Mouse (Mus musculus) stomach, embryonic 16.5 days (tissue): ENCODE data around the gene Slc6a5. TPM values are rescaled to one million over a fixed set of nuclear protein-coding genes. Genes with fewer than 3 reads are reported as not detected.

Experiments used
- ATAC-seq: fragments of 200-750 bp; cut with Nextera tagmentation; 2 replicates; pipeline ENCODE4 v1.8.0; 2017; ENCODE audit warnings: moderate number of reproducible peaks, moderate TSS enrichment; ENCODE audit not compliant: insufficient read depth, low FRiP score
- H3K27ac ChIP-seq: fragments of 300-500 bp; sonication (generic); 2 replicates; pipeline ENCODE4 v1.5.1; 2014; ENCODE audit warnings: low read length
- H3K27me3 ChIP-seq: fragments of 300-500 bp; sonication (generic); 2 replicates; pipeline ENCODE4 v1.6.1; 2014; ENCODE audit warnings: low read length, control low read depth, mixed read lengths; ENCODE audit not compliant: control insufficient read depth, insufficient read depth
- H3K36me3 ChIP-seq: fragments of 300-500 bp; sonication (generic); 2 replicates; pipeline ENCODE4 v1.6.1; 2014; ENCODE audit warnings: low read length; ENCODE audit not compliant: control insufficient read depth, insufficient read depth
- H3K4me1 ChIP-seq: fragments of 300-500 bp; sonication (generic); 2 replicates; pipeline ENCODE4 v1.6.1; 2014; ENCODE audit warnings: low read length, control low read depth, mixed read lengths; ENCODE audit not compliant: control insufficient read depth, insufficient read depth
- H3K4me2 ChIP-seq: fragments of 300-500 bp; sonication (generic); 2 replicates; pipeline ENCODE4 v1.6.1; 2014; ENCODE audit warnings: low read depth, low read length, mixed read lengths
- H3K4me3 ChIP-seq: fragments of 300-500 bp; sonication (generic); replicated peaks from 2 replicates; pipeline ENCODE4 v1.5.1; 2014; ENCODE audit warnings: mild to moderate bottlenecking, low read length
- H3K9ac ChIP-seq: fragments of 300-500 bp; sonication (generic); 2 replicates; pipeline ENCODE4 v1.6.1; 2014; ENCODE audit warnings: low read length
- H3K9me3 ChIP-seq: fragments of 300-500 bp; sonication (generic); replicated peaks from 2 replicates; pipeline ENCODE4 v1.6.1; 2016; ENCODE audit warnings: low read length, control low read depth; ENCODE audit not compliant: control insufficient read depth
- WGBS: fragments of 180-500 bp; shearing (Covaris S2); extraction: QIAGEN DNeasy Blood & Tissue Kit; methylation state at CpG from one replicate; pipeline ENCODE4 v1.1.7; 2014; 5-methylcytosine and 5-hydroxymethylcytosine counted together
- polyA plus RNA-seq: library from polyadenylated mRNA; unstranded; fragments of >200 nt; fragmentation: Nextera tagmentation; extraction: Ambion mirVana; gene quantifications from 2 replicates; pipeline ENCODE4 v1.2.1, GENCODE M21; 2015

Slc6a5 gene
- polyA plus RNA-seq, 1 experiment from 2014 or later: not detected

- H3K4me1 ChIP-seq: no peaks in the 10 kb centered on the region
- H3K9ac ChIP-seq: no peak overlapping the region
- no peaks in the 10 kb centered on the region for H3K9me3 ChIP-seq
- peaks cover 97% of the 10 kb centered on the region for H3K27me3 ChIP-seq
- H3K4me2 ChIP-seq: no peak overlapping the region
- H3K36me3 ChIP-seq: no peaks in the 10 kb centered on the region
- 2% methylated on average over 16 of the region's 16 CpGs for WGBS
- ATAC-seq: no peak
- H3K4me3 ChIP-seq: no peak overlapping the region
- H3K27ac ChIP-seq: no peak overlapping the region
These were observed 415 bp downstream of the Slc6a5 start for GRCm38 (mm10) chr7:49910361-49910760.

DNA sequence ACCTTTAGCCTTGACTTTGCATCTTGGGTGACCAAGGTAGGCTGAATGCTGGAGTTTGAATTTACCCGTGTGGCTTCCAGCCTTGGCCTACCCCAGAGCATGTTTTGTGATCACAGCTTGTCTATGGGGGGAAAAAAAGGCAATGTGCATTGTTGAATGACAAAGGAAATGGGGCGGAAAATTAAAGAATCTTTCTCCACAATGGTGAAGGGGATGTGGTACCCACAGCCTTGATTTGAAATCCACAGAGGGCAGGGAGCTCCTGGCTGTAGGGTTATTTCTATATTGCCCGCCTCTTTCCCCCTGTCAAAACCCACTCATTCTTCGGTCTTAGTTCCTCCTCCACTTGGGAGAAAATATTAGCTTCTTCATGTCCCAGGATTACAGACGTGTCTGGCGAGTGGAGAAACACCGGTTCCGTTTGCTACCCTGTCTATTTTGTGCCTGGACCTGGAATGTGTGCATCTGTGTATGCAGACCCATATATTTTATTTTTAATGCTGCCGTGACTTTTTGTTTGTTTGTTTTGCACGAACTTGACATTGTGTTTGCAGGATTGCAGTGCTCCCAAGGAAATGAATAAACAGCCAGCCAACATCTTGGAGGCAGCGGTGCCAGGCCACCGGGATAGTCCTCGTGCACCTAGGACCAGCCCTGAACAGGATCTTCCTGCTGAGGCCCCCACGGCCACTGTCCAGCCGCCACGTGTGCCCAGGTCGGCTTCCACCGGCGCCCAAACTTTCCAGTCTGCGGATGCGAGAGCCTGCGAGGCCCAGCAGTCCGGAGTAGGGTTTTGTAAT is 1.4 kb downstream of the Slc6a5 start:
- no peaks in the 10 kb centered on the region for H3K4me1 ChIP-seq
- no peaks in the 10 kb centered on the region for H3K36me3 ChIP-seq
- WGBS: 6% methylated on average over 23 of the region's 23 CpGs
- no peak overlapping the region for H3K4me2 ChIP-seq
- ATAC-seq: no peak
- no peak overlapping the region for H3K4me3 ChIP-seq
- no peak overlapping the region for H3K9ac ChIP-seq
- H3K27me3 ChIP-seq: peaks cover 97% of the 10 kb centered on the region
- no peak overlapping the region for H3K27ac ChIP-seq
- no peaks in the 10 kb centered on the region for H3K9me3 ChIP-seq

DNA sequence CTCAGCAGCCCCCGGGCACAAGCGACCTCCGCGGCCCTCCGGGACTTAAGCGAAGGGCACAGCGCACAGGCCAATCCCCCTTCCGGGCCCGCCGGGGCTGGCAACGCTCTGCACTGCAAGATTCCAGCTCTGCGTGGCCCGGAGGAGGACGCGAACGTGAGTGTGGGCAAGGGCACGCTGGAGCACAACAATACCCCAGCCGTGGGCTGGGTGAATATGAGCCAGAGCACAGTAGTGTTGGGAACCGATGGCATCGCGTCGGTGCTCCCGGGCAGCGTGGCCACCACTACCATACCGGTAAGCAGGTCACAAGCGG is 2.0 kb downstream of the Slc6a5 start:
- no peak overlapping the region for H3K9ac ChIP-seq
- peaks cover 97% of the 10 kb centered on the region for H3K27me3 ChIP-seq
- ATAC-seq: no peak
- H3K9me3 ChIP-seq: no peaks in the 10 kb centered on the region
- H3K4me3 ChIP-seq: no peak overlapping the region
- H3K4me1 ChIP-seq: no peaks in the 10 kb centered on the region
- WGBS: 3% methylated on average over 26 of the region's 26 CpGs
- no peaks in the 10 kb centered on the region for H3K36me3 ChIP-seq
- H3K27ac ChIP-seq: no peak overlapping the region
- no peak overlapping the region for H3K4me2 ChIP-seq

DNA sequence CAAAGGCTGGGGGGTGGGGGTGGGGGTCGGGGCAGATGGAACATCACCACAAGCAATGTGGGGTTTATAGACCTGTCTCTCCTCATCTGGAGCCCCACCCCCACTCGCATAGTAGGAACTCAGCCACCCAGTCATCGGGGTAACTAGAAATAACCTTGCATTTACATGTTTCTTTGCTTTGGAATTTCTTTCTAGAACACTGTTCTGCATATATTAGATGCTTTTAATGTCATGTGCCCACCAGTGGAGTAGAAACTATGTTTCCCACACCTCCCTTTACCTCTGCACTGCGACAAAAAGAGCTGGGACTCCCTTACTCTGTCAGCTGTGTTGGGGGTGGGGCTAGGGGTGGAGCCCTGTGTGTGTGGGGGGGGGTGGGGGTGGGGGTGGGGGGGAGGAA is 3.2 kb downstream of the Slc6a5 start:
- no peak for ATAC-seq
- Histone ChIP-seq H3K4me2 (no peak overlapping the region), H3K36me3 (no peaks in the 10 kb centered on the region), H3K4me3 (no peak overlapping the region), H3K9me3 (no peaks in the 10 kb centered on the region), H3K27me3 (peaks cover 97% of the 10 kb centered on the region), H3K4me1 (no peaks in the 10 kb centered on the region), H3K27ac (no peak overlapping the region), H3K9ac (no peak overlapping the region)
- WGBS: 5% methylated on average over 4 of the region's 4 CpGs

DNA sequence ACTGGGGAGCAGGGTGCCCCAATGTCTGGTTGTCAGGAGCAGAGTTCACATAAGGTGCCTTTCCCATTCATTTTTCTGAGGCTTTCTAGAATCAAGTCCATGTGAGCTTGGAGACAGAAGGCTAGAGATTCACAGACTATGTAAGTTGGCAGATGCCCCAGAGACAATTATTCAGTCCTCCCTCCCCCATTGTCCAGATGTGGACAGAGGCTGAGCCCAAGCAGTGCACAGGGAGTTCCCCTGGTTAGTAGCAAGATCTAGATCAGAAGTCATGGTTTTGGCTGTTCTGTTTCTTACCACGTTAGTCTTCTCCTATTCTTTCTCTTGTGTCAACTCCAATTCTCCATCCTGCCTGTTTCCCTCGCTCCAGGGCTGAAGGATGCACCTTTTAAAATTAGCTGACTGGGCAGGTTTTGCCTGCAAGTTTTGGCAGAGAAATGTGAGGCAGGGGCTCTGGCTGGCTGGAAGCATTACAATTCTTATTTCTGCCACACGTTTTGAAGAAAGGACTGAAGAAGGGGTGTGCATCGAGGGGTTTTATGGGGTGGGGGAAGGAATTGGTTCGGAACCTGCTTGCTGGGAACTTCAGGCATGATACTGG is 3.9 kb downstream of the Slc6a5 start:
- 6% methylated on average over 5 of the region's 5 CpGs for WGBS
- Histone ChIP-seq H3K4me1 (no peaks in the 10 kb centered on the region), H3K9me3 (no peaks in the 10 kb centered on the region), H3K9ac (no peak overlapping the region), H3K27me3 (peaks cover 90% of the 10 kb centered on the region), H3K4me2 (no peak overlapping the region), H3K4me3 (no peak overlapping the region), H3K27ac (no peak overlapping the region), H3K36me3 (no peaks in the 10 kb centered on the region)
- no peak for ATAC-seq

DNA sequence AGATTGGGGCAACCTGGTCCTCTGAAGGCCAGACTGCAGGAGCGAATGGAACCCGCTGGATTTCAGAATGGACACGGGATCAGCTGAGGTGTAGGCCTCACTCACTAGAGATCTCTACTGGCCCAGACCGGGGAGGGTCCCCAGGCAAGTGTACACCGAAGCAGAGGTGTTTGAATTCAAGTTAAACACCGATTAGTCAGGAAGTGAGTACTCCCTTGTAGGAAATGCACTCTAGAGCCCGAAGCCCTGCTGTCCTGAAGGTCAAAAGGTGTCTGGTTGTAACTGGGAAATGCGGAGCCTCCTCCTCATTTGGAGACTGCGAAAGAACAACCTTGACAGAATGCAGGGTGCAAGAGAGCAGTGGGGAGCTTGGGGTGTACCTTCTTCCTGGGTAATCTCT is 5.0 kb downstream of the Slc6a5 start:
- no peak for ATAC-seq
- H3K4me3 ChIP-seq: no peak overlapping the region
- 6% methylated on average over 9 of the region's 9 CpGs for WGBS
- H3K36me3 ChIP-seq: no peaks in the 10 kb centered on the region
- no peaks in the 10 kb centered on the region; the same call in 1 of the 2 replicates for H3K9me3 ChIP-seq
- H3K27me3 ChIP-seq: peaks cover 79% of the 10 kb centered on the region
- no peaks in the 10 kb centered on the region for H3K4me1 ChIP-seq
- H3K9ac ChIP-seq: no peak overlapping the region
- H3K27ac ChIP-seq: no peak overlapping the region
- no peak overlapping the region for H3K4me2 ChIP-seq

DNA sequence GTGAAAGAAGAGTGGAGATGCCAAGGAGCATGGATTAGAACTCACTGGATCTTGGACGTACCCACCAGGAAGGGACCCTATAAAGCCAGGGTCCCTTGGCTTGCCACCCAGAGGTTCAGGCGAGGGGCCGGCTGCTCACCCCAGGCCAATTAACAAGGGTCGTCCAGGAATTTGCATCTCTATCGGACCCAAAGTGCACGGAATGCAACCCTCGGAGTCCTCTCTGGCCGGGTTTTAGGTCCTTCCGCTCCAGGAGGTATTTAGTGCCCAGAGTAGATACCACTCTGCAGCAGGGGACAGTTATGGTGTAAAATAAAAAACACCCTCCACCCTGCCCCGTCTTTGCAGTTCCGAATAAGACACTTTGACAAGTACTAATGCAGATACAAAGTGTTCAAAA is 5.5 kb downstream of the Slc6a5 start:
- H3K4me2 ChIP-seq: no peak overlapping the region
- 3% methylated on average over 11 of the region's 11 CpGs for WGBS
- H3K27ac ChIP-seq: no peak overlapping the region
- no peak overlapping the region for H3K4me3 ChIP-seq
- no peaks in the 10 kb centered on the region for H3K36me3 ChIP-seq
- peaks cover 74% of the 10 kb centered on the region for H3K27me3 ChIP-seq
- ATAC-seq: no peak
- no peaks in the 10 kb centered on the region for H3K4me1 ChIP-seq
- H3K9me3 ChIP-seq: no peaks in the 10 kb centered on the region; the same call in 1 of the 2 replicates
- no peak overlapping the region for H3K9ac ChIP-seq

GRCm38 (mm10) chr7:49919494-49919893 is 9.5 kb downstream of the Slc6a5 start:
- H3K9me3 ChIP-seq: no peaks in the 10 kb centered on the region; the same call in 1 of the 2 replicates
- H3K9ac ChIP-seq: no peak overlapping the region
- H3K4me2 ChIP-seq: no peak overlapping the region
- no peak overlapping the region for H3K4me3 ChIP-seq
- no peak for ATAC-seq
- no peak overlapping the region for H3K27ac ChIP-seq
- no peaks in the 10 kb centered on the region for H3K36me3 ChIP-seq
- no peaks in the 10 kb centered on the region for H3K4me1 ChIP-seq
- WGBS: 81% methylated on average over 4 of the region's 4 CpGs
- peaks cover 36% of the 10 kb centered on the region for H3K27me3 ChIP-seq

DNA sequence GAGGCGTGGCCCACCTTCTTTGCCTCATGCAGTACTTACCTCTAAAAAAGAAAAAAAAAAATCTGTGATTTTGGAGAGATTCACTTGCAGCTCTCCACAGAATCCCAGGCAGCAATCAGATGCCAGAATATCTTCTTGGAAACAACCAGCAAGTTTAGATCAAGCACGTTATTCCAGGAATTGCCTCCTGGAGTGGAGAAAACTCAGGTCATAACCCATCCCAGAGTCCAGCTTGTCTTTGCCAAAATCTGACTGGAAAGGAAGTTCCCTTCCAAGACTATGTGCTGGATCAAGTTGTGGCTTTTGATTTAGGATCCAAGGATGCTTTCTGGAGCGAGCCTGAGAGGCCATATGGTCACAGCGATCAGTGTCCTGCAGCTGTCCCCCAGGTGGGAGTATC is 10.8 kb downstream of the Slc6a5 start:
- Histone ChIP-seq H3K27ac (no peak overlapping the region), H3K4me3 (no peak overlapping the region), H3K27me3 (peaks cover 24% of the 10 kb centered on the region), H3K4me2 (no peak overlapping the region), H3K9me3 (no peaks in the 10 kb centered on the region; the same call in 1 of the 2 replicates), H3K9ac (no peak overlapping the region), H3K36me3 (no peaks in the 10 kb centered on the region), H3K4me1 (no peaks in the 10 kb centered on the region)
- WGBS: 68% methylated on average over 4 of the region's 4 CpGs
- ATAC-seq: no peak
